Mouse (Mus musculus) limb, embryonic 12.5 days (tissue): ENCODE measurements around the gene Rnase4. TPM values are rescaled to one million over a fixed set of nuclear protein-coding genes. Genes with fewer than 3 reads are reported as not detected.

Experiments used
- ATAC-seq: fragments of 200-750 bp; cut with Nextera tagmentation; 2 replicates; pipeline ENCODE4 v1.8.0; 2017; ENCODE audit warnings: low read depth, moderate TSS enrichment; ENCODE audit not compliant: insufficient number of reproducible peaks, insufficient read depth, low FRiP score, low TSS enrichment
- H3K27ac ChIP-seq: fragments of 300-500 bp; sonication (generic); 2 replicates; pipeline ENCODE4 v1.5.1; 2016; ENCODE audit warnings: mild to moderate bottlenecking, moderate library complexity
- H3K27me3 ChIP-seq: fragments of 300-500 bp; sonication (generic); 2 replicates; pipeline ENCODE4 v1.6.1; 2016; ENCODE audit warnings: mild to moderate bottlenecking, moderate library complexity
- H3K36me3 ChIP-seq: fragments of 300-500 bp; sonication (generic); 2 replicates; pipeline ENCODE4 v1.6.1; 2016; ENCODE audit warnings: mild to moderate bottlenecking, moderate library complexity
- H3K4me1 ChIP-seq: fragments of 300-500 bp; sonication (generic); replicated peaks from 2 replicates; pipeline ENCODE4 v1.6.1; 2016
- H3K4me2 ChIP-seq: fragments of 300-500 bp; sonication (generic); 2 replicates; pipeline ENCODE4 v1.6.1; 2016; ENCODE audit warnings: mild to moderate bottlenecking, moderate library complexity
- H3K4me3 ChIP-seq: fragments of 300-500 bp; sonication (generic); replicated peaks from 2 replicates; pipeline ENCODE4 v1.5.1; 2016; ENCODE audit warnings: mild to moderate bottlenecking
- H3K9ac ChIP-seq: fragments of 300-500 bp; sonication (generic); replicated peaks from 2 replicates; pipeline ENCODE4 v1.6.1; 2016; ENCODE audit warnings: mild to moderate bottlenecking, moderate library complexity
- H3K9me3 ChIP-seq: fragments of 300-500 bp; sonication (generic); 2 replicates; pipeline ENCODE4 v1.6.1; 2016; ENCODE audit warnings: mild to moderate bottlenecking, moderate library complexity
- WGBS: fragments of 180-500 bp; shearing (Covaris S2); methylation state at CpG from one replicate; pipeline ENCODE4 v1.1.7; 2016; 5-methylcytosine and 5-hydroxymethylcytosine counted together
- polyA plus RNA-seq: library from polyadenylated mRNA; unstranded; fragments of >200 nt; fragmentation: Nextera tagmentation; extraction: Ambion mirVana; gene quantifications from 2 replicates; pipeline ENCODE4 v1.2.1, GENCODE M21; 2016

Gene Rnase4
- polyA plus RNA-seq, 1 experiment from 2014 or later, result 14.1 TPM

DNA sequence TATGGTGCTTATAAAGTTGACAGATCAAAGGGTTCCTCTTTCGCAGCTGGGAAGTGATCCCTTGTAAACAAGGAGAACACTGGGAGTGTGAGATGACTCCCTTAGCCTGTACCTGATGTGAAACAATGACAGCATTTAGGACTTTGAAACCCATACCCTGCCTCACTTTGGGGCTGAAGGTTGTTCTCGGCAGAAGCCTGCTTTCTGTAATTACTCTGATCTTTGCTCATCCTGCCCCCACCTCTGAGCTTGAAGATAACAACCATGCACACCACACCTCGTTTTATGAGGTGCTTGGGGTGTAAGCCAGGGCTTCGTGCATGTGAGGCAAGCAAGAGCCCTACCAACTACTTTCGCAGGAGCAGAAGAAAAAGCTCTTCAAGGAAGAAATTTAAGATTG, 58.3 kb downstream of the Rnase4 start:
- 21% methylated on average over 5 of the region's 5 CpGs for WGBS
- Histone ChIP-seq H3K4me3 (no peak overlapping the region), H3K36me3 (no peaks in the 10 kb centered on the region), H3K27ac (no peak overlapping the region), H3K4me1 (no peaks in the 10 kb centered on the region), H3K9me3 (no peaks in the 10 kb centered on the region), H3K27me3 (no peaks in the 10 kb centered on the region), H3K9ac (no peak overlapping the region), H3K4me2 (no peak overlapping the region)
- no peak for ATAC-seq

GRCm38 (mm10) chr14:51150206-51150831, 59.4 kb downstream of the Rnase4 start:
- ATAC-seq, result no peak
- 93% methylated on average over 3 of the region's 3 CpGs for WGBS
- H3K4me1 ChIP-seq, result no peaks in the 10 kb centered on the region
- no peak overlapping the region for H3K27ac ChIP-seq
- H3K4me3 ChIP-seq, result no peak overlapping the region
- H3K4me2 ChIP-seq, result no peak overlapping the region
- no peaks in the 10 kb centered on the region for H3K9me3 ChIP-seq
- H3K36me3 ChIP-seq, result no peaks in the 10 kb centered on the region
- no peaks in the 10 kb centered on the region for H3K27me3 ChIP-seq
- H3K9ac ChIP-seq, result no peak overlapping the region

DNA sequence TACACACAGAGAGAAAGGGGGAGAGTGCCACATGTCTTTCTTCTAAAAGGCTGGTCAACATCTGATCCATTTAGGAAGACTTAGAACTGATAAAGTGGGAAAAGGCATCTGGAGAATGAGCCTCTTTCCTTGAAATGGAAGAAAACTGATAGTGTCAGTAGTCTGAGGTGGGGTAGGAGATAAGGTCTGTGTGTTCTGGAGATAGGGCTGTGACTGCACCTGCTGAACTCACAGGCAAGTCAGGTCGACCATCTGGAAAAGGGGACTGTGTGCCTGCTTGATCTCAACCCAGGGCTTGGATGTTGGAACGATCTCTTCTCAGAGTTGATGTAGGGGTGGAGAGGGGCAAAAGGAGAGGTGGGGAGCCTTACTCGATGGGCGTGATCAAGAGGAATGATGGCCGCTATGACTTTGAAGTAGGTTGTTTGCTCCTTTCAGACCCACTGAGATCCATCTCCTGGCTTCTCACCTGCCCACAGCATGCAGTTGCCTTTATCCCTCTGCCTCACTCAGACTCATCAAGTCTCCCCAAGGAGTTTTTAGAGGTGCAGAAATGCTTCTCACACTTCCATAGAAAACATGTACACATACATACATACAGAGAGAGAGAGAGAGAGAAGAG, 61.5 kb downstream of the Rnase4 start:
- Histone ChIP-seq H3K9me3 (no peaks in the 10 kb centered on the region), H3K27me3 (no peaks in the 10 kb centered on the region), H3K9ac (no peak overlapping the region), H3K36me3 (no peaks in the 10 kb centered on the region), H3K4me3 (no peak overlapping the region), H3K27ac (no peak overlapping the region), H3K4me2 (no peak overlapping the region), H3K4me1 (no peaks in the 10 kb centered on the region)
- ATAC-seq, result no peak
- 69% methylated on average over 5 of the region's 5 CpGs for WGBS

Other genes starting within 250 kb of the Rnase4 start
- 5.5 and 7.4 TPM in 2 replicates for gene Tep1, start 220.5 kb upstream of the Rnase4 start, polyA plus RNA-seq
- 0.11 TPM in 1 of 2 replicates, not detected in the other for gene Klhl33, start 193.6 kb upstream of the Rnase4 start, polyA plus RNA-seq
- 168 and 171 TPM in 2 replicates for gene Osgep, start 166.2 kb upstream of the Rnase4 start, polyA plus RNA-seq
- gene Apex1, start 166.1 kb upstream of the Rnase4 start, polyA plus RNA-seq, result 350 and 374 TPM in 2 replicates
- gene Pip4p1, start 160.2 kb upstream of the Rnase4 start, polyA plus RNA-seq, result 58.7 and 59.1 TPM in 2 replicates
- gene Pnp, start 160.0 kb upstream of the Rnase4 start, polyA plus RNA-seq, result 61.5 and 67.2 TPM in 2 replicates
- gene Gm49342, start 146.6 kb upstream of the Rnase4 start, polyA plus RNA-seq, result not detected in 2 replicates
- 0.74 and 0.78 TPM in 2 replicates for gene Pnp2, start 135.1 kb upstream of the Rnase4 start, polyA plus RNA-seq
- gene Rnase10, start 83.3 kb upstream of the Rnase4 start, polyA plus RNA-seq, result not detected in 2 replicates
- gene Rnase9, start 49.2 kb upstream of the Rnase4 start, polyA plus RNA-seq, result not detected in 2 replicates
- gene Rnase11, start 40.9 kb upstream of the Rnase4 start, polyA plus RNA-seq, result not detected in 2 replicates
- gene Rnase12, start 33.4 kb upstream of the Rnase4 start, polyA plus RNA-seq, result 0.44 TPM in 1 of 2 replicates, not detected in the other
- not detected in 2 replicates for gene Olfr750, start 16.6 kb upstream of the Rnase4 start, polyA plus RNA-seq
- 3.1 and 3.7 TPM in 2 replicates for gene Ang, start 73 bp downstream of the Rnase4 start, polyA plus RNA-seq
- gene Eddm3b, start 23.3 kb downstream of the Rnase4 start, polyA plus RNA-seq, result not detected in 2 replicates
- gene Rnase6, start 32.8 kb downstream of the Rnase4 start, polyA plus RNA-seq, result 0.33 and 0.51 TPM in 2 replicates
- gene Rnase1, start 55.7 kb downstream of the Rnase4 start, polyA plus RNA-seq, result not detected in 2 replicates
- gene Rnase2b, start 71.2 kb downstream of the Rnase4 start, polyA plus RNA-seq, result not detected in 2 replicates
- gene Ang2, start 108.1 kb downstream of the Rnase4 start, polyA plus RNA-seq, result not detected in 2 replicates
- gene Ear14, start 112.3 kb downstream of the Rnase4 start, polyA plus RNA-seq, result not detected in 2 replicates
- gene Rnase2a, start 165.0 kb downstream of the Rnase4 start, polyA plus RNA-seq, result not detected in 2 replicates